Mouse (Mus musculus) testis, adult 2 months (tissue): ENCODE data around the gene Sp9. TPM values are rescaled to one million over a fixed set of nuclear protein-coding genes. Genes with fewer than 3 reads are reported as not detected.

Experiments used
- H3K27ac ChIP-seq: fragments of 200-500 bp; 2 replicates; pipeline ENCODE4 v1.5.1; 2012; ENCODE audit warnings: low read depth, low read length; ENCODE audit not compliant: control insufficient read depth, insufficient read depth
- H3K27me3 ChIP-seq: fragments of 200-500 bp; 2 replicates; pipeline ENCODE4 v1.6.1; 2012; ENCODE audit warnings: mild to moderate bottlenecking, low read length, moderate library complexity; ENCODE audit not compliant: control insufficient read depth, insufficient read depth
- H3K36me3 ChIP-seq: fragments of 200-500 bp; 2 replicates; pipeline ENCODE4 v1.6.1; 2012; ENCODE audit warnings: mild to moderate bottlenecking, low read length; ENCODE audit not compliant: control insufficient read depth, insufficient read depth
- H3K4me1 ChIP-seq: fragments of 200-500 bp; 2 replicates; pipeline ENCODE4 v1.6.1; 2012; ENCODE audit warnings: low read length; ENCODE audit not compliant: control insufficient read depth, insufficient read depth
- H3K4me3 ChIP-seq: fragments of 200-500 bp; 2 replicates; pipeline ENCODE4 v1.5.1; 2012; ENCODE audit warnings: low read depth, mild to moderate bottlenecking, low read length, moderate library complexity, mixed read lengths; ENCODE audit not compliant: control insufficient read depth
- CTCF ChIP-seq: fragments of 200-500 bp; IDR thresholded peaks from 2 replicates; pipeline ENCODE4 v1.5.1; 2012; ENCODE audit warnings: low read depth, mild to moderate bottlenecking, inconsistent platforms, low read length, moderate library complexity; ENCODE audit not compliant: control insufficient read depth, insufficient read depth, insufficient replicate concordance
- POLR2A ChIP-seq: fragments of 200-500 bp; IDR thresholded peaks from 2 replicates; pipeline ENCODE4 v1.6.1; 2012; ENCODE audit warnings: low read depth, mild to moderate bottlenecking, inconsistent platforms, low read length, moderate library complexity; ENCODE audit not compliant: control insufficient read depth
- polyA plus RNA-seq: library from polyadenylated mRNA; depleted of rRNA; stranded (reverse); fragments of >200 nt; gene quantifications from 2 replicates; pipeline ENCODE4 v1.2.3, GENCODE M21; 2012; rRNA removed

Sp9 gene
- polyA plus RNA-seq, 1 experiment = 0.02 TPM

DNA sequence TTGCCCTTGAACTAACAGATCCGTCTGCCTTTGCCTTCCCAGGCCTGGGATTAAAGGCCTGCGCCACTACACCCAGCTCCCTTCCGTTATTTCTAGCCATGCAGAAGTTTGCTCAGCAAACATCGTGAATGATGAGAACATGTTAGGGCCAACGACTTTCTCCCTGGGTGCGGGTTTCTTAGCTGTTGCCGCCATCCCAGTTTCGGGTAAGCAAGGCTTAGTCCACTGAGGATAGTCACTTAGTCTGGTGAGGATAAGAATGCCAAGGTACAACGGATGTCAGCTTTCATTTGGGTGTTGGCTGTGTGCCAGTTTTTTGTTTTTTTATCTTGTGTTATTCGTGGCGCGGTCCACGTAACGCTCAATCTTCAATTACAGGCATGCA, 41.4 kb downstream of the Sp9 start:
- no peak for TF ChIP-seq CTCF
- TF ChIP-seq POLR2A = no peak
- peak overlapping the region; percentile 81 for H3K27ac ChIP-seq
- no peaks in the 10 kb centered on the region; the same call in 1 of the 2 replicates for H3K36me3 ChIP-seq
- H3K4me3 ChIP-seq = peak overlapping the region; percentile 87
- H3K4me1 ChIP-seq = peaks cover 3% of the 10 kb centered on the region
- H3K27me3 ChIP-seq = no peaks in the 10 kb centered on the region

DNA sequence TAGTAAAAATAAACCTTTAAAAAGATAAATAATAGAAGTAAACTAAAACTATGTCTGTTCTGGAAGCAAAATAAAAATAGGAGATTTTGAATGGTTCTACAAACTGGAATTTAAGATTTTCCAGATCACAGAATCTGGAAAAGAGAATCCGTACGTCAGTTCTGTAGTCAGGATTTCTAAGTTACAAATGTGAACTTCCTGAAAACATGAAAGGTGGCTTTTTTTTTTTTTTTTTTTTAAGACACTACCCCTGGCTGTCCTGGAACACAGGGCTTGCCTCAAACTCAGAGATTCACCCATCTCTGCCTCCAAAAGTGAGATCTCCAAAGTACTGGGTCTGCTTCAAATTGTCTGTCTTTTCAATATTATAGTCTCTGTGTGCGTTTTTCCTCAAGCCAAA, 42.6 kb downstream of the Sp9 start:
- no peak overlapping the region for H3K4me3 ChIP-seq
- TF ChIP-seq POLR2A (no peak), CTCF (no peak)
- no peaks in the 10 kb centered on the region for H3K27me3 ChIP-seq
- H3K36me3 ChIP-seq = no peaks in the 10 kb centered on the region; the same call in 1 of the 2 replicates
- H3K27ac ChIP-seq = no peak overlapping the region
- H3K4me1 ChIP-seq = peaks cover 3% of the 10 kb centered on the region

- no peak for TF ChIP-seq CTCF
- no peak for TF ChIP-seq POLR2A
- no peak overlapping the region for H3K4me3 ChIP-seq
- H3K4me1 ChIP-seq = peaks cover 3% of the 10 kb centered on the region
- H3K27me3 ChIP-seq = no peaks in the 10 kb centered on the region
- no peak overlapping the region for H3K27ac ChIP-seq
- no peaks in the 10 kb centered on the region for H3K36me3 ChIP-seq
Observed at GRCm38 (mm10) chr2:73317426-73317825, 45.7 kb downstream of the Sp9 start.

DNA sequence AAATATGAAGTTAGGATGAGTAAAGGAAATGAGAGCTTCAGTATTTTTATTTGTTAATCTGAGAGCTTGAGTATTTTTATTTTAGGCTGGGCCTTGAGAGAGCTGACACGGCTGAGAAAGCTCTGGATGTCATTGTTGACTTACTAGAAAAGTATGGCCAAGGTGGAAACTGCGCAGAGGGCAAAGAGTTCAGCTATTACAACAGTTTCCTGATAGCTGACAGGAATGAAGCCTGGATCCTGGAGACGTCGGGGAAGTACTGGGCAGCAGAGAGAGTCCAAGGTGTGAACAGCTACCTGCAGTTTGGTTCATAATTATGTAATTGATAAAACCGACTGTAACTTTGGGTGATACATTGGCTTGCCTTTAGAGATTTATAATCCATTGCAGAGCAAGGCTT, 47.5 kb downstream of the Sp9 start:
- H3K27ac ChIP-seq = no peak overlapping the region
- H3K4me1 ChIP-seq = no peaks in the 10 kb centered on the region
- H3K36me3 ChIP-seq = no peaks in the 10 kb centered on the region
- no peaks in the 10 kb centered on the region for H3K27me3 ChIP-seq
- no peak for TF ChIP-seq POLR2A
- TF ChIP-seq CTCF = no peak
- no peak overlapping the region for H3K4me3 ChIP-seq

DNA sequence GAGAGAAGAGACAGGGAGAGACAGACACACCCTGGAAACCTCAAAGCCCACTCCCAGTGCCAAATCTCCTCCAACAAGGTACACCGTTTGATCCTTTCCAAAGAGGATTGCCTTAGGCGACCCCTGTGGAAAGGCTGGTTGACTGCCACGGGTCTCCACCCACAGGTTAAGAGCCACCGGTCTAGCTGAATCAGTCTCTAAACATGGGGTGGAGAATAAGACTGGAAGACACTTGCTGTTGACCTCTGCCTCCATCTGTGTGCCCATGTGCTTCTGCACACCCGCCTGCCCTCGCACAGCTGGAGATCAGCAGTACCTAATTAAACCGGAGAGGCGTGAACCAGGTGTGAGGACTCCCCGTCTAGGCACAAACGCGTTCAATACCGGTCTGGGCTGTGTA, 51.3 kb downstream of the Sp9 start:
- Histone ChIP-seq H3K36me3 (no peaks in the 10 kb centered on the region), H3K4me3 (no peak overlapping the region), H3K27me3 (no peaks in the 10 kb centered on the region), H3K4me1 (no peaks in the 10 kb centered on the region), H3K27ac (no peak overlapping the region)
- TF ChIP-seq CTCF (no peak), POLR2A (no peak)

DNA sequence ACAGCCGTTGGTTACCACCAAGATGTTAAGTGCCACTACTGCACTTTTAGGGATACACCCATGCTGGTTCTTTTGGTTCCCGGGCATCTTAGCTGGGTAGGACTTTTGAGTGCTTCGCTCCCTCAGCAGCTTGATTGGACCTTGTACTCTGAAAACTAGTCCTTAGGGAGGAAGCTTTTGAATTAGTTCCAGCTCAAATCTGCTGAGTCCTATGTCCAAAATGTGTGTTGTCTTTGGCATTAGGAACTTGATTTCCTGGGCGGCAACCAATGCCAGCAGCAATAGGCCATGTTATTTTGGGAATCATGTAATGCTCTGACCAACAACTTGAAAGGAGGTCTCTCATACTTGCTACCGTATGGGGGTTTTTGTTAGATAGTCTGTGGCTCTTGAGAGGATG, 54.1 kb downstream of the Sp9 start:
- H3K27me3 ChIP-seq = no peaks in the 10 kb centered on the region
- no peak overlapping the region for H3K4me3 ChIP-seq
- no peaks in the 10 kb centered on the region for H3K4me1 ChIP-seq
- H3K36me3 ChIP-seq = no peaks in the 10 kb centered on the region
- TF ChIP-seq CTCF = no peak
- TF ChIP-seq POLR2A = no peak
- no peak overlapping the region for H3K27ac ChIP-seq

Other genes with a start within 250 kb of the Sp9 start
- 6.5 and 8.1 TPM in 2 replicates for gene Ola1, start 53.0 kb upstream of the Sp9 start, polyA plus RNA-seq
- 2.2 and 3.0 TPM in 2 replicates for gene Scrn3, start 40.7 kb downstream of the Sp9 start, polyA plus RNA-seq
- 19.8 and 21.7 TPM in 2 replicates for gene Cir1, start 40.8 kb downstream of the Sp9 start, polyA plus RNA-seq
- gene Gpr155, start 114.6 kb downstream of the Sp9 start, polyA plus RNA-seq = 1.1 and 1.4 TPM in 2 replicates